Mouse (Mus musculus) C2C12 (cell line): ENCODE measurements at regions not wholly inside any gene's neighbourhood (a gene's known extent, or its start where the extent isn't known, plus 50 kb on each side); places are given as distances from the start of the nearest gene placed in this dataset.

Experiments used
- H3K27me3 ChIP-seq: one replicate; pipeline ENCODE4 v1.6.1; 2011; ENCODE audit not compliant: control insufficient read depth, insufficient read depth, insufficient read length
- H3K36me3 ChIP-seq: one replicate; pipeline ENCODE4 v1.6.1; 2011; ENCODE audit not compliant: control insufficient read depth, insufficient read depth
- H3K4me3 ChIP-seq: one replicate; pipeline ENCODE4 v1.5.1; 2011; ENCODE audit warnings: mild to moderate bottlenecking, control low read depth; ENCODE audit not compliant: poor library complexity, insufficient read depth, severe bottlenecking
- H3K79me2 ChIP-seq: one replicate; pipeline ENCODE4 v1.6.1; 2011; ENCODE audit not compliant: control insufficient read depth, insufficient read depth
- H3K79me3 ChIP-seq: one replicate; pipeline ENCODE4 v1.6.1; 2011; ENCODE audit warnings: low read depth, control low read depth
- H3ac ChIP-seq: one replicate; pipeline ENCODE3; 2011; ENCODE audit warnings: low read depth; ENCODE audit not compliant: control insufficient read depth, insufficient read length
- CEBPB ChIP-seq: IDR thresholded peaks from one replicate; pipeline ENCODE4 v1.6.1; 2011; ENCODE audit warnings: low read depth, mild to moderate bottlenecking, control low read depth, moderate library complexity
- CTCF ChIP-seq: IDR thresholded peaks from one replicate; pipeline ENCODE4 v1.5.1; 2011; ENCODE audit not compliant: control insufficient read depth, insufficient read depth, insufficient read length
- FOSL1 ChIP-seq: IDR thresholded peaks from one replicate; pipeline ENCODE4 v1.8.0; 2011; ENCODE audit warnings: mild to moderate bottlenecking, low read length; ENCODE audit not compliant: poor library complexity, insufficient read depth, severe bottlenecking
- MAX ChIP-seq: IDR thresholded peaks from one replicate; pipeline ENCODE4 v1.6.1; 2011; ENCODE audit warnings: mild to moderate bottlenecking, control low read depth
- MYOD1 ChIP-seq: IDR thresholded peaks from one replicate; pipeline ENCODE4 v1.6.1; 2011; ENCODE audit warnings: low read depth; ENCODE audit not compliant: control insufficient read depth, insufficient read length
- MYOG ChIP-seq: IDR thresholded peaks from one replicate; pipeline ENCODE4 v1.6.1; 2011; ENCODE audit not compliant: control insufficient read depth, insufficient read length; ENCODE audit errors: extremely low read depth
- USF1 ChIP-seq: IDR thresholded peaks from one replicate; pipeline ENCODE4 v1.6.1; 2011; ENCODE audit warnings: low read depth, mild to moderate bottlenecking, control low read depth, moderate library complexity

GRCm38 (mm10) chr14:78420176-78420575, 112.3 kb upstream of the Tnfsf11 start:
- H3K36me3 ChIP-seq: no peaks in the 10 kb centered on the region
- no peak overlapping the region for H3ac ChIP-seq
- no peaks in the 10 kb centered on the region for H3K79me2 ChIP-seq
- no peaks in the 10 kb centered on the region for H3K79me3 ChIP-seq
- no peak for TF ChIP-seq USF1
- TF ChIP-seq MYOD1: no peak
- TF ChIP-seq CEBPB: peak; percentile 81
- peak; percentile 61 for TF ChIP-seq FOSL1
- H3K27me3 ChIP-seq: no peaks in the 10 kb centered on the region
- H3K4me3 ChIP-seq: no peak overlapping the region

GRCm38 (mm10) chr14:78405568-78405967, 97.7 kb upstream of the Tnfsf11 start:
- no peak overlapping the region for H3ac ChIP-seq
- TF ChIP-seq MAX (no peak), CEBPB (no peak), MYOG (no peak), MYOD1 (no peak), CTCF (no peak), FOSL1 (no peak), USF1 (no peak)
- H3K27me3 ChIP-seq: no peaks in the 10 kb centered on the region
- H3K36me3 ChIP-seq: no peaks in the 10 kb centered on the region
- H3K79me3 ChIP-seq: no peaks in the 10 kb centered on the region
- no peaks in the 10 kb centered on the region for H3K79me2 ChIP-seq
- no peak overlapping the region for H3K4me3 ChIP-seq

- TF ChIP-seq USF1 (peak; percentile 64), CTCF (no peak), MYOG (no peak)
- H3K79me2 ChIP-seq: no peaks in the 10 kb centered on the region
- H3K36me3 ChIP-seq: no peaks in the 10 kb centered on the region
- no peak overlapping the region for H3ac ChIP-seq
- no peaks in the 10 kb centered on the region for H3K27me3 ChIP-seq
- no peak overlapping the region for H3K4me3 ChIP-seq
- H3K79me3 ChIP-seq: no peaks in the 10 kb centered on the region
Measured at GRCm38 (mm10) chr14:78397914-78398313, 90.1 kb upstream of the Tnfsf11 start.

- no peaks in the 10 kb centered on the region for H3K79me2 ChIP-seq
- no peaks in the 10 kb centered on the region for H3K36me3 ChIP-seq
- H3ac ChIP-seq: no peak overlapping the region
- no peak overlapping the region for H3K4me3 ChIP-seq
- H3K27me3 ChIP-seq: no peaks in the 10 kb centered on the region
- no peaks in the 10 kb centered on the region for H3K79me3 ChIP-seq
- TF ChIP-seq CEBPB (no peak), CTCF (no peak), FOSL1 (no peak), USF1 (no peak), MYOD1 (no peak), MAX (no peak), MYOG (no peak)
Measured at GRCm38 (mm10) chr14:78395631-78396030, 87.8 kb upstream of the Tnfsf11 start.

GRCm38 (mm10) chr14:78387011-78387410, 79.2 kb upstream of the Tnfsf11 start:
- no peaks in the 10 kb centered on the region for H3K36me3 ChIP-seq
- no peaks in the 10 kb centered on the region for H3K27me3 ChIP-seq
- H3K4me3 ChIP-seq: no peak overlapping the region
- no peak for TF ChIP-seq MYOG
- no peak for TF ChIP-seq CTCF
- peak; percentile 47 for TF ChIP-seq MAX
- no peak overlapping the region for H3ac ChIP-seq
- no peaks in the 10 kb centered on the region for H3K79me3 ChIP-seq
- no peaks in the 10 kb centered on the region for H3K79me2 ChIP-seq

- no peak overlapping the region for H3K4me3 ChIP-seq
- no peaks in the 10 kb centered on the region for H3K27me3 ChIP-seq
- no peaks in the 10 kb centered on the region for H3K36me3 ChIP-seq
- no peak overlapping the region for H3ac ChIP-seq
- no peaks in the 10 kb centered on the region for H3K79me2 ChIP-seq
- TF ChIP-seq MYOD1 (peak; percentile 72), MYOG (no peak)
- no peaks in the 10 kb centered on the region for H3K79me3 ChIP-seq
Measured at GRCm38 (mm10) chr14:78384370-78384769, 76.5 kb upstream of the Tnfsf11 start.
